Mouse (Mus musculus) stomach, embryonic 16.5 days (tissue): ENCODE measurements at regions not wholly inside any gene's neighbourhood (a gene's known extent, or its start where the extent isn't known, plus 50 kb on each side); places are given as distances from the start of the nearest gene placed in this dataset.
A peak's percentile ranks its signal among the peaks of the same experiment; 100 is the strongest.

Experiments used
- ATAC-seq: fragments of 200-750 bp; cut with Nextera tagmentation; 2 replicates; pipeline ENCODE4 v1.8.0; 2017; ENCODE audit warnings: moderate number of reproducible peaks, moderate TSS enrichment; ENCODE audit not compliant: insufficient read depth, low FRiP score
- H3K27ac ChIP-seq: fragments of 300-500 bp; sonication (generic); 2 replicates; pipeline ENCODE4 v1.5.1; 2014; ENCODE audit warnings: low read length
- H3K27me3 ChIP-seq: fragments of 300-500 bp; sonication (generic); 2 replicates; pipeline ENCODE4 v1.6.1; 2014; ENCODE audit warnings: low read length, control low read depth, mixed read lengths; ENCODE audit not compliant: control insufficient read depth, insufficient read depth
- H3K36me3 ChIP-seq: fragments of 300-500 bp; sonication (generic); 2 replicates; pipeline ENCODE4 v1.6.1; 2014; ENCODE audit warnings: low read length; ENCODE audit not compliant: control insufficient read depth, insufficient read depth
- H3K4me1 ChIP-seq: fragments of 300-500 bp; sonication (generic); 2 replicates; pipeline ENCODE4 v1.6.1; 2014; ENCODE audit warnings: low read length, control low read depth, mixed read lengths; ENCODE audit not compliant: control insufficient read depth, insufficient read depth
- H3K4me2 ChIP-seq: fragments of 300-500 bp; sonication (generic); 2 replicates; pipeline ENCODE4 v1.6.1; 2014; ENCODE audit warnings: low read depth, low read length, mixed read lengths
- H3K4me3 ChIP-seq: fragments of 300-500 bp; sonication (generic); replicated peaks from 2 replicates; pipeline ENCODE4 v1.5.1; 2014; ENCODE audit warnings: mild to moderate bottlenecking, low read length
- H3K9ac ChIP-seq: fragments of 300-500 bp; sonication (generic); 2 replicates; pipeline ENCODE4 v1.6.1; 2014; ENCODE audit warnings: low read length
- H3K9me3 ChIP-seq: fragments of 300-500 bp; sonication (generic); replicated peaks from 2 replicates; pipeline ENCODE4 v1.6.1; 2016; ENCODE audit warnings: low read length, control low read depth; ENCODE audit not compliant: control insufficient read depth
- WGBS: fragments of 180-500 bp; shearing (Covaris S2); extraction: QIAGEN DNeasy Blood & Tissue Kit; methylation state at CpG from one replicate; pipeline ENCODE4 v1.1.7; 2014; 5-methylcytosine and 5-hydroxymethylcytosine counted together

GRCm38 (mm10) chr16:78121668-78122067 lies 179.6 kb upstream of the Cxadr start:
- Histone ChIP-seq H3K4me1 (no peaks in the 10 kb centered on the region), H3K36me3 (no peaks in the 10 kb centered on the region), H3K4me3 (no peak overlapping the region), H3K9me3 (0 out of 2 replicates have a peak, but pooled peaks cover 4% of the 10 kb centered on the region), H3K27me3 (no peaks in the 10 kb centered on the region), H3K27ac (no peak overlapping the region), H3K4me2 (no peak overlapping the region), H3K9ac (no peak overlapping the region)
- WGBS: 72% methylated on average over 1 of the region's 1 CpGs
- no peak for ATAC-seq

- Histone ChIP-seq H3K4me2 (no peak overlapping the region), H3K9ac (no peak overlapping the region), H3K36me3 (no peaks in the 10 kb centered on the region), H3K4me3 (no peak overlapping the region), H3K4me1 (no peaks in the 10 kb centered on the region), H3K27me3 (no peaks in the 10 kb centered on the region), H3K9me3 (0 out of 2 replicates have a peak, but pooled peaks cover 4% of the 10 kb centered on the region), H3K27ac (no peak overlapping the region)
- ATAC-seq: no peak
- 57% methylated on average over 2 of the region's 2 CpGs for WGBS
Measured at GRCm38 (mm10) chr16:78120346-78120899, 180.9 kb upstream of the Cxadr start.

- no peak overlapping the region for H3K4me3 ChIP-seq
- H3K27ac ChIP-seq: no peak overlapping the region
- H3K36me3 ChIP-seq: no peaks in the 10 kb centered on the region
- ATAC-seq: no peak
- no peaks in the 10 kb centered on the region for H3K9me3 ChIP-seq
- no peaks in the 10 kb centered on the region for H3K27me3 ChIP-seq
- no peak overlapping the region for H3K4me2 ChIP-seq
- H3K4me1 ChIP-seq: 0 out of 2 replicates have a peak, but pooled peaks cover 5% of the 10 kb centered on the region
- no peak overlapping the region for H3K9ac ChIP-seq
Measured at GRCm38 (mm10) chr16:78104246-78104645, 197.0 kb upstream of the Cxadr start.

GRCm38 (mm10) chr16:78101415-78102326 lies 199.6 kb upstream of the Cxadr start:
- WGBS: 30% methylated on average over 14 of the region's 14 CpGs
- peak overlapping the region; percentile 23 for H3K4me3 ChIP-seq
- H3K4me1 ChIP-seq: 0 out of 2 replicates have a peak, but pooled peaks cover 5% of the 10 kb centered on the region
- H3K9ac ChIP-seq: peak overlapping the region; percentile 7; the same call in 1 of the 2 replicates
- peak; percentile 79; the same call in 1 of the 2 replicates for ATAC-seq
- peak overlapping the region; percentile 56 for H3K4me2 ChIP-seq
- H3K27me3 ChIP-seq: no peaks in the 10 kb centered on the region
- H3K36me3 ChIP-seq: no peaks in the 10 kb centered on the region
- no peaks in the 10 kb centered on the region for H3K9me3 ChIP-seq
- peak overlapping the region; percentile 76 for H3K27ac ChIP-seq

- H3K27ac ChIP-seq: no peak overlapping the region
- H3K4me3 ChIP-seq: no peak overlapping the region
- H3K36me3 ChIP-seq: no peaks in the 10 kb centered on the region
- no peaks in the 10 kb centered on the region for H3K27me3 ChIP-seq
- no peaks in the 10 kb centered on the region for H3K9me3 ChIP-seq
- no peak overlapping the region for H3K9ac ChIP-seq
- ATAC-seq: no peak
- 79% methylated on average over 2 of the region's 2 CpGs for WGBS
- H3K4me2 ChIP-seq: no peak overlapping the region
- 0 out of 2 replicates have a peak, but pooled peaks cover 5% of the 10 kb centered on the region for H3K4me1 ChIP-seq
Measured at GRCm38 (mm10) chr16:78099842-78100241, 201.4 kb upstream of the Cxadr start.

GRCm38 (mm10) chr16:78099114-78099513 lies 202.2 kb upstream of the Cxadr start:
- Histone ChIP-seq H3K4me3 (no peak overlapping the region), H3K4me2 (no peak overlapping the region), H3K27me3 (no peaks in the 10 kb centered on the region), H3K9me3 (no peaks in the 10 kb centered on the region), H3K4me1 (0 out of 2 replicates have a peak, but pooled peaks cover 5% of the 10 kb centered on the region), H3K9ac (no peak overlapping the region), H3K36me3 (no peaks in the 10 kb centered on the region), H3K27ac (no peak overlapping the region)
- 65% methylated on average over 6 of the region's 6 CpGs for WGBS
- no peak for ATAC-seq

GRCm38 (mm10) chr16:78098555-78098954 lies 202.7 kb upstream of the Cxadr start:
- 87% methylated on average over 6 of the region's 6 CpGs for WGBS
- Histone ChIP-seq H3K27me3 (no peaks in the 10 kb centered on the region), H3K4me3 (no peak overlapping the region), H3K36me3 (no peaks in the 10 kb centered on the region), H3K9ac (no peak overlapping the region), H3K27ac (no peak overlapping the region), H3K4me2 (no peak overlapping the region), H3K4me1 (0 out of 2 replicates have a peak, but pooled peaks cover 5% of the 10 kb centered on the region), H3K9me3 (no peaks in the 10 kb centered on the region)
- ATAC-seq: no peak

- Histone ChIP-seq H3K36me3 (no peaks in the 10 kb centered on the region), H3K9me3 (no peaks in the 10 kb centered on the region), H3K4me3 (no peak overlapping the region), H3K4me1 (no peaks in the 10 kb centered on the region), H3K27ac (no peak overlapping the region), H3K4me2 (no peak overlapping the region), H3K27me3 (no peaks in the 10 kb centered on the region), H3K9ac (no peak overlapping the region)
- ATAC-seq: no peak
- WGBS: 43% methylated on average over 1 of the region's 1 CpGs
Measured at GRCm38 (mm10) chr16:78096571-78096970, 204.7 kb upstream of the Cxadr start.

- ATAC-seq: no peak
Measured at GRCm38 (mm10) chr16:78090155-78090554, 211.1 kb upstream of the Cxadr start.

More at GRCm38 (mm10) chr16:78090155-78090554, 211.1 kb upstream of the Cxadr start:
- Histone ChIP-seq H3K9me3 (no peaks in the 10 kb centered on the region), H3K4me1 (no peaks in the 10 kb centered on the region), H3K27me3 (no peaks in the 10 kb centered on the region), H3K9ac (no peak overlapping the region), H3K4me3 (no peak overlapping the region), H3K27ac (no peak overlapping the region), H3K4me2 (no peak overlapping the region), H3K36me3 (no peaks in the 10 kb centered on the region)
- 76% methylated on average over 3 of the region's 3 CpGs for WGBS
